Mouse (Mus musculus): ENCODE measurements around the gene Pnlip.

- TF ChIP-seq USF1 (IDR thresholded peaks at IDR 0.05; ENCODE audit: low read depth): no peak
- TF ChIP-seq CTCF (IDR thresholded peaks at IDR 0.05; ENCODE audit: control insufficient read depth, insufficient read depth, insufficient read length): no peak
- TF ChIP-seq MAX (IDR thresholded peaks at IDR 0.05): no peak
- TF ChIP-seq FOSL1 (IDR thresholded peaks at IDR 0.05; ENCODE audit: insufficient read depth, low read length, poor library complexity, severe bottlenecking): no peak
- TF ChIP-seq MYOD1 (IDR thresholded peaks at IDR 0.05; ENCODE audit: control insufficient read depth, insufficient read length, low read depth): no peak
Observed at GRCm38 (mm10) chr19:58674644-58675043, 22.3 kb downstream of the Pnlip start.
